Mouse (Mus musculus): ENCODE data around the gene Hist1h3g.

The Hist1h3g gene

DNA sequence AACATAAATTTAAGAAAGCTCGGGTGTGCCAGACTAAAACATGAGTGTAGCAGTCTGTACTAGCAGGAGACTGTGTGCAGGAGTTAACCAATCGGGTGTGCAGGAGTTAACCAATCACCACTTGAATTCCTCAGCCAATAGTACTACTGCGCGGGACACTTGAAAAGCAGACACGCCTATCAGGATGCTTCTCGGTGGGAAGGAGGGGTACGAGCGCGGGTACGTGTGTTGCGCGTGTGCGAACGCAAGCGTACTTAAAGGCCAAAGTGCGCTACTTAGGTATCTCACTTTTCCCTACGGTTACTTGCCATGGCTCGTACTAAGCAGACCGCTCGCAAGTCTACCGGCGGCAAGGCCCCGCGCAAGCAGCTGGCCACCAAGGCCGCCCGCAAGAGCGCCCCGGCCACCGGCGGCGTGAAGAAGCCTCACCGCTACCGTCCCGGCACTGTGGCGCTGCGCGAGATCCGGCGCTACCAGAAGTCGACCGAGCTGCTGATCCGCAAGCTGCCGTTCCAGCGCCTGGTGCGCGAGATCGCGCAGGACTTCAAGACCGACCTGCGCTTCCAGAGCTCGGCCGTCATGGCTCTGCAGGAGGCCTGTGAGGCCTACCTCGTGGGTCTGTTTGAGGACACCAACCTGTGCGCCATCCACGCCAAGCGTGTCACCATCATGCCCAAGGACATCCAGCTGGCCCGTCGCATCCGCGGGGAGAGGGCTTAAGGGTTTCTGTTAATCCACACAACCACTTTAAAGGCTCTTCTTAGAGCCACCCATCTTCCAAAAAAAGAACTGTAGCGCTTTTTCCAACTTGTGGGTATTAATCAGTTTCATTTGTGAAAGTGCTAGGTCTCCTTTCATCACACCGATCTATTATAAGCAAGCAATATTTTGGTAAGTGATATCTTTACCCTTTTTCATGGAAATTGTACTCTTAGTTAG, at the start of gene Hist1h3g:
Hist1h3g (plus strand) TSS at position 286 of the 939 bp plus-strand sequence.
- DNase-seq: peak; percentile 89

DNA sequence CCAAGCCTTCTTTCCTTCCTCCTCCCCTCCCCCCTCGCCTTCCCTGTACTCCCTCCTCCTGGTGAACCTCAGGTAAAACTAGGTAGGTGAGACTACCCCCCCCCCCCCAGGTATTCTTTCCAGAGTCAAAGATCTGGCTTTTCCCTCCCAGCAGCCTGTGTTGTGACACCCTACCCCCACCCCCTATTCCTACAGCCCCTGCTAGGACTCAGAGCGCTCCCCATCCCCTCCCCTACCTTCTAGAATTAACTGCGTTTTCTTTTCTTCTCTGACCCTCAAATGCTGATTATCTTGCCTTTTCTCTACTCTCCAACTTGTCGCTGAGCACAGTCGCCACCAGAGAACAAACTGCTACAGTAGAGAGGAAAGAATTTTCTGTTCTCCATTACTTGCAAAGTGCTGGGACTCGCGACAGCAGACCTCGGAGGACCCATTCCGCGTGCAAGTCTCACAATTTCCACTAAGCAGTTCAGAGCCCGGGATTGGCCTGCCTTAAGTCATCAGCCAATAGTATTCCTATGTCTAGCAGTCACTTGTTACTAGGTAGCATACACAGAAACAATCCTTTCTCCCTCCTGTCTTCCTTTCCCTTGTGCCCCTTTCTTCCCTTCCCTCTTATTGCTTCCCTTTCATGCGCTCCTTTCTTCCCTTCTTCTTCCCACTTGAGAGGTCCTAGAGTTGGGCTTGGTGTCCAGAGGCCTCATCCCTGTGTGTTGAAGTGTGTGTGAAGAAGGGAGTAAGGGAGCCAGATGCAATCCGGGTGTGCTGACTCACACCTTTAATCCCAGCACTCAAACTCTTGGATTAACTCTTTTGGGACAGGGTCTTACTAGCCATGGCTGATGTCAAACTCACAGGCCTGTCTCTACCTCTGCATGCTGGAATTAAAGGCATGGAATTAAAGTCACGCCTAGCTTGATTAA, 46.6 kb upstream of the Hist1h3g start, which contains the start of gene Btn2a2:
Btn2a2 (minus strand) TSS at position 458 of the 923 bp plus-strand sequence.
- peak; percentile 43 for DNase-seq

DNA sequence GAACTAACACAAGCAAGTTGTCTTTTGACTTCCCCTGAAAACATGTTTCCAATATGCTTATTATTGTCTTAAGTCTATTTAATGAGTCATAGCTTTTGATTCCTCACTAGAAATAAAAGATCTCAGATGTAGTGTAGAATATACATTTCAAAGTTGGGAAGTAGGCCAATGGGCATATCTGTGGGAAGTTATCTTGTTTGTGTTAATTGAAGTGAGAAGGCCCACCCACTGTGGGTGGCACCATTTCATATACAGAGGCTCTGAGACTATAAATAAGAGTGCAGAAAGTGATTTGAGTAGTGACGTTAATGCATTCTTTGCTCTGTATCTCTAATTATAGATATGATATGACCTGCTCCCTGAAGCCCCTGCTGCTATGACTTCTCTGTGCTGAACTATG, 44.4 kb upstream of the Hist1h3g start:
- DNase-seq: no peak

DNA sequence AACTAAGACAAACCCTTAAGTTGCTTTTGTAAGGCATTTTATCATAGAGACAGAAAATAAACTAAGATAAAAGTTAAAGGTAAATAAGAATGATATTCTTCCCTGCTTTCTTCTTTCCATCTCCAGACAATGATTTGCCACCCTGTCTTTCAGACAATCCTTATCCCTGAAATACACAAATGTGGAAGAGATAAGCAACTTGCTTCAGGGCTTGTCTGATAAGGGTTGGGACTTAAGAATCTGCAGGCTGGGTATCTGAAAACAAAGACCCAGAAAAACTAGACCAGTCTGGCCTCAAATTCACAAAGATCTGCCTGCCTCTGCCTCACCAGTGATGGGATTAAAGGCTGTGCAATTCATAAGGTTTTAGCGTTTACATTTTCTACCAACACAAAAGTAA, 44.0 kb upstream of the Hist1h3g start:
- DNase-seq: no peak

DNA sequence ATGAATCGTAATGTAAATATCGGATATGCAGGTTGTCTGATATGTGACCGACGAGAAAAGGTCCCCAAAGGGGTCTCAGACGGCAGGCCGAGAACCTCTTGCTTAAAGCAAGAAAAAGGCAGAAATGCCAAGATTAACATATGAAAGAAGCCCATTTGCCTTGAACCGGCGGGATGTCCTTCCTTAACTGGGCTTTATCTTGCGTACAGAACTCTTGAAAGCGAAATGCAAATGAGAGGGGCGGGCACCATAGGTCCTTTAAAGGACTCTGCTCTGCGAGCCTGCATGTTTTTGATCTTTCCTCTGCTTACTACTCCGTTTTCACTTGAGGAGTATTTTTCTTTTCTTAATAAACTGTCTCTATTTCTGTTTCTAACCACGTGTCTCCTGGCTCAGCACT, 43.2 kb upstream of the Hist1h3g start:
- DNase-seq: no peak

DNA sequence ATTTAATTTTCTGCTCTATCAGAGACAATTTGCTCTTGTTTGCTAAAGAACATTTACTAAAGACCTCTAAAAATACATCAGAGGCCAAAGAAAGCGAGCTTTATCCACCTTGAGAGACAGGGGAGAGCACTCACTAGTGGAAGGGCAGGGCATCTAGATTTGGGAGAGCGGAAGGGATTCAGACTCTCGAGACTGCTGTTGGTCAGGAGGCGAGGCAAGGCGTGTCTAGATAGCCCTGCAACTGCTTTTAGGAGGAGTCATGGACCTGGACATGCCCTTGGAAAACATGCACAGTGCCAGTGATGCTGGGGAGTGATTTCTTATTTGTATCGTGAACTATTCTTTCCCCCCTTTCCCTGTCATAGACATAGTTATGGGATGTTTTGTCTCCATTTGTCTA, 39.7 kb upstream of the Hist1h3g start:
- no peak for DNase-seq

DNA sequence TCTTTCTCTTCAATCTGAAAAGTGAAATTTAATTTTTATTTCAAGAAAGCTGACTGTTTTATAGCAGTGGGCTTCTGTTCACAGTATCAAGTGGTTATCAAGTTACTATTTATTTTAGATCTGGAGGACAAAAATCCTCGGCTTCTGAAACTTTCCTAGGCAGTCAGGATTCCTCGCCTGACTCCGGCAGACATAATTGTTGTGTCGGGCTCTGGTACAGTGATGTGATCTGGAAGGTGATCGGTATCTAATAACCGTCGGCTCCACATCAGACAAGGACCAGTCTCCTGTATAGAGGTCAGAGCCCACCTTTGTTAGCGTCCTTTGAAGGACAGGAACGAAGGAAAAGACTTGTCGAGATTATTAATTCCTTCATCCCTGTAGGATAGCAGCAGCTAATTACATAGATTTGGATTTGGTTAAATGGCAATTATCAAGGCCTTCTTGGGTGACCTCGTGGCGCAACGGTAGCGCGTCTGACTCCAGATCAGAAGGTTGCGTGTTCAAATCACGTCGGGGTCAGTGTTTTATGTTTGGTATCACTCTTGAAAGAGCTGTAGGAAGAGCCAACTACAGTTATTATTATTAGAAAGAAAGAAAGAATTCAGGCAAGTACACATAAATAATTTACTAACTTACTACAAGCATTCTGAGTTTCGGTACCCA, 37.4 kb upstream of the Hist1h3g start:
- DNase-seq: no peak

DNA sequence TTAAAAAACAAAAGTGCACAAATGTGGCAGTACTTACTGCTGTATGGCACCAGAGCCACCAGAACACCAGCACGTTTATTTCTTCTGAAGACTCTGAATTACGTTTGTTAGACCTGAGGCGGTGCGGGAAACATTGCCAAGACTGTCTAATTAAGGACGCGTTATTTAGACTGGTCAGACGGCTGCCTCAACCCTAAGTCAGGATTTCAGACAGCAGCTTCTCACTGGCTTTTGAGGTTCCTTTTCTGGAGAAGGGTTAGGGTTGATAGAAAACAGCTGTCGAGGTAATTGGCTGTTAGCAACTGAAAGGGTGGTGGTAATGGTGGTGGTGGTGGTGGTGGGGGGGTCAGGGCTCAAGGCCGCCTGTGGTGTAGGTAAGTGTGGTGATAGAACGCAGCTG, 36.6 kb upstream of the Hist1h3g start:
- DNase-seq: no peak

DNA sequence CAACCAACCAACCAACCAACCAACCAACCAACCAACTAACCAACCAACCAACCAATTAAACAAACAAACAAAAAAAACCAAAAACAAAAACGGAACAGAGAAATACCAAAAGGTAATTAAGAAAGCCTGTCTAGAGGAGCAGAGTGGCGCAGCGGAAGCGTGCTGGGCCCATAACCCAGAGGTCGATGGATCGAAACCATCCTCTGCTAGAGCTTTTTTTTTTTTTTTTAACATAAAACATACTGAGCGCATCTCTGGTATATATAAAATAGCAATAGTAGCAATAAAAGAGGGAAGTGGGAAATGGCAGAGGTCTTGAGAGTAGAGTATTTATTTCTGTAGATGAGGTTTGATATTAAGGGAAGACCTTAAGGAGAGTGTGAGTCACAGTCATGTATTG, 35.3 kb upstream of the Hist1h3g start:
- no peak for DNase-seq

DNA sequence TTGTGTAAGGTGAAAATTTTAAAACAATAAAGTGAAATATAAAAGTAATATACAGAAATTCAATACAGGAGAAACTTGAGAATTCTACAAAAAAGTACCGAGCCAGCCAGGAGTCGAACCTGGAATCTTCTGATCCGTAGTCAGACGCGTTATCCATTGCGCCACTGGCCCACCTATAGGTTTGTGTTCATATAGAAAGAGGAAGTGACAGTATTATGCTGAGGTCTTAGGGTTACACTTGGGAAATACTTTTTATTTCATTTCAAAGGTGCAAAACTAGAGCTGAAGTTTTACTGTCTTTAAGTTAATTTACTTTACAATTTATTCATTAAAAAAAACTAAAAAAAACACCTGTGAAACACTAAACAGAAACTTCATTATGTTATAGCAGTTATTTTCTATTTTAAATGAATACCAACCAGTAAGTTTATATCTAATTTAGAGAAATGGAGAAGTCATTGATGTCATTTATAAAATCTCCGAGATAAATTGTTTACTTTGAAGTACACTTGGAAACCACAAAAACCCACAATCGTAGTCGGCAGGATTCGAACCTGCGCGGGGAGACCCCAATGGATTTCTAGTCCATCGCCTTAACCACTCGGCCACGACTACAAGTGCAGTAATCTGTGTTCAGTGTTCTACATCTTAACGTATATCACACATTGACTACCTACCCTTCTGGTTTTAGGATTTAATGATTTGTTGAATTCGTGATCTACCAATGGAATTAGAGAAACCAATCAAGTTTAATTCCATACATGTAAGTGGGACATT, 34.6 kb upstream of the Hist1h3g start:
- peak; percentile 84 for DNase-seq

DNA sequence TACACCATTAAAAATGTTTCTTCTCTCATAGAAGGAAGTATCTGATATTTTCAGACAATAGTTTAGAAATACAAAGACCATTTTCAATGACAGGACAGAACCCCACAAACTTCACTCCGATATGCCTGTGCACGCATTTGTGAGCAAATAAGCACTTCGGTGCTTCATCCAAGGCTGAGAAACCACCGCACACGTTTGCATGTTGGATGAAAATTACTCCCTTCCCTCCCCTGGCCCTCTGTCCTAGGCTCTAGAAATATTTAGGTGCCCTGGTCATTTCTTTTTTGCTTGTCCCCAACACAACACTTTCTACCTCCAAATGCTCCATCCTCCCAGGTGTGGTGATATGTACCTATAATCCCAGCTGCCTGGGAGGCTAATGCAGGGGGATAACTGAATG, 33.7 kb upstream of the Hist1h3g start:
- no peak for DNase-seq

DNA sequence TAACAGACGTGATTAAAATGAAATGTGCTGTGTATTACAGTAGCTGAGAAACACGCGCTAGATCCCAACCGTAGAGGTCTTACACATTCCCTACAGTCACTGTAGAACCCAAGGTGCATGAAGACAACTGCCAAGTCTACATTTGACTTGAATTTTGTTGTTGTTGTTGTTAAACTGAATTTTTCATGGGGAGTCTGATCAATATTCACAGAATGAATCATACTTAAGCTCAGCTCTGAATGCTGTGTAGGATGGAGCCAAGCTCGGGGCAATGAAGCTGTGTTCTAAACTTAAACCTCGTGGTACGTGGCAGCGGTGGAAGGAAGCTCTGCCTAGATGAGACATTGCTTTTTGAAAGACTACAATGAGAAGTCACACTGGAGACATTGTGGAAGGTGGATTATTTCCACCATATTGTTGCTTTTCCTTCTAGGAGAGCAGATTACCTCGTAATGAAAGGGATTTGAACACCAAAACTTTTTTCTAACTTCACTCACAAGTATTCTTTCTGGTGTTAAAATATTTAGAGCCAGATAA, 33.1 kb upstream of the Hist1h3g start:
- DNase-seq: no peak

DNA sequence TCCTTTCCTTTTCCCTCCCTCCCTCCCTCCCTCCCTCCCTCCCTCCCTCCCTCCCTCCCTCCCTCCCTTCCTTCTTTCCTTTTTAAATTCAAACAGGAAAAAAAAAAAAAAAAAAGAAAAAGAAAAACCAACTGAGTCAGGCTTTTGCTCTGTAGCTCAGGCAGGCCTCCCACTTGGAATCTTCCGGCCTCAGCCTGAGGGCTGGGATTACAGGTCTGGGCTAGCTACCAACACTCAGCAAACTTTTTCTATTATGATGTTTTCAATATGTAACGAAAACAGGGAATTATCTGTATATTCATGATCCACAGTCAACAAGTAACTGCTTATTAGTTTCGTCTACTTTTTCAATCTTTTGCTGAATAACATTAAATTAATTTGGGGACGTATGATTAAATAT, 32.3 kb upstream of the Hist1h3g start:
- no peak for DNase-seq

DNA sequence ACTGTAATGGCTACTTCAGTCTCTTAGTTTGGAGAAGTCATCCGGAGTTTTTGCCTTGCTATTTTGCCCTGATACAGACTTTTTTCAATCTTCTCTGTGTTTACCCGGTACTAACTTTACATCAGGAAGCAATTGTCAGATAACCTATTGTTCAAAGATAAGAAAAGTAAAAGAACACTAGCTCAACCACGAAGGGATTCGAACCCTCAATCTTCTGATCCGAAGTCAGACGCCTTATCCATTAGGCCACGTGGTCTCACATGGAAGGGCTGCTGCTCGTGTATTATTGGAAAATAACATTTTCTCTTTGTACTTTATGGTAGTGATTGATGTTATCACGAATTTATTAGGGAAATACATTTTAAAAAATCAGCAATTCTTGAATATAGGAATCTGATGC, 31.4 kb upstream of the Hist1h3g start:
- DNase-seq: peak; percentile 78

DNA sequence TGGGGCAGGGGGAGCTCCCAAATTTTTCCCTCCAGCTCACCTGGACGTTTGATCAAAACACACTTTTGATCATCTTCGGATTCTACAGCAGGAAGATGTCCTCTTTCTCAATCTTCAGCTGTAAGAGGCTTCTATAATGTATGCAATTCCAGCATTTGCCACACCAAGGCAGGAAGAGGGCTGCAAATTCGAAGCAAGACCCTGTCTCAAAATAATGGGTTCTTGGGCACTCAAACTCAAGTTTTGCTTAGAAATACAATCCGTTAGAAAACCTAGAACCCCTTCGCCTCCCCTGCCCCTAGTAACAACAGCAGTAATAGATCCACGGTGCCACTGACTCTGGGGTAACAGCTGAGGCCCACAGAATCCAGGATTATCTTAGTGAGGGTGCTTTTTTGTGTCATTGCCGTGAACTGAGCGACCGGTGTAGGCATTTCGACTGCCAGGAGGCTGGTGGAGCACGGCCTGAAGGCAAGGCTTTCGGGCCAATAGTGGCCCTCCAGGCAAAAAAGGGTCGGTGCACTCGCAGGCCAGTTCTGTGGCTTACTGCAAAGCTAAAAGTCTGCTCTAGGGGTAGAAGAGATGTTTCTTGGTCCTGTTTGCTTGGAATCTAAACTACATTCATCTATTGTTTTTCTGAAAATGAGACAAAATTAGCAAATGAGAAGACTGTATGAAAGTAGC, 29.4 kb upstream of the Hist1h3g start:
- DNase-seq: no peak

DNA sequence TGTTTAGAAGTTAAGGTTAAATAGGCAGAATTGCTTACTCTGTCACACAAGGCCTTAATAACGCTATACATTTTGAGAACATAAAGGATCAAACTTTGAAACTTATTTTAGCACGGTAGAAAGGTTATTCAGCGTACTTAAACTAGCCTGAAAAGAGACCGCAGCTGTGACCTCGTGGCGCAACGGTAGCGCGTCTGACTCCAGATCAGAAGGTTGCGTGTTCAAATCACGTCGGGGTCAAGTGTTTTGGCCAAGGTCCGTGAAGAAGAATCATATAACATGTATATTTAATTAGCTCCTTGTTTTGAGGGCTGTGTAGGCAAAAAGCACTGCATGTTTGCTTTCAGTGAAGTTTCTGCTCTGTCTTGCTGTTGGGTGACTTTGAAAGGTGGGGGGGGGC, 28.9 kb upstream of the Hist1h3g start:
- peak; percentile 68 for DNase-seq

DNA sequence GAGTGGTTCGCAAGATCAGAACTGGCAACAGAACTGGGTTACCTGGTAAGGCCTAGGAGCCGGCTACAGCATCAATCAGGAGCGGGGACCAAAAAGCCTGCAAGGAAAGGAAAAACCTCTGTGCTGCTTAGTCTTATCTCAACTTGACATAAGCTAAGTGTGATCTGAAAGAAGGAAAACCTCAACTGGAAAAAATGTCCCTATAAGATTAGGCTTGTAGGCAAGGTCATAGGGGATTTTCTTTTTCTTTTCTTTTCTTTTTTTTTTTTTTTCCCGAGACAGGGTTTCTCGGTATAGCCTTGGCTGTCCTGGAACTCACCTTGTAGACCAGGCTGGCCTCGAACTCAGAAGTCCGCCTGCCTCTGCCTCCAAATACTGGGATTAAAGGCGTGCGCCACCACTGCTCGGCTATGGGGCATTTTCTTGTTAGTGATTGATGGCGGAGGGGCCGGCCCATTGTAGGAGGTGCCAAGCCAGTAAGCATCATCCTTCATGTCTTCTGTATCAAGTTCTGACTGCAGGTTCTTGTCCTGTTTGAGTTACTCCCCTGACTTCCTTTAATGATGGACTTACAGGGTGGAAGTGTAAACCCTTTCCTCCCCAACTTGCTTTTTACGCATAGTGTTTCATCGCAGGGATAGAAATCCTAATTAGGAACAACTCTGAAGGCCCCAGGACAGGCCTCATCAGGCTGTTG, 28.3 kb upstream of the Hist1h3g start:
- DNase-seq: no peak

DNA sequence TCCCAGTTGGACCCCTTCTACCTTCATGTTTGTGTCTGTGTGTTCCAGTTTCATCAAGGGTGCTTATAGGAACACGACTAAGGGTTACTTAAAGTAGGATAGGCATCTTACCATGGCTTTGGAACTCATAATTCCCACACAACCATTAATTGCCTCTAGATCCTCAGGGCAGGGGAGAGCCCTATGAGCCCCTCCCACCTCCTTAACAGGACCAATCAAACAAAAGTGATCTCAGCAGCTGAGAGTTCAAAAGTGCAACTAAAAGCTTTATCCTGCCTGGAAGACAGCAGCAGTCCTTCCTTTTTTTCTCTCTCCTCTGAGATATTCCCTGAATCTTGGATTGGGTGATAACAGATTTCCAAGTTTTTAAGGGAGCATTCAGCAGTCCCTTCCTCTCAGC, 25.1 kb upstream of the Hist1h3g start:
- DNase-seq: no peak

DNA sequence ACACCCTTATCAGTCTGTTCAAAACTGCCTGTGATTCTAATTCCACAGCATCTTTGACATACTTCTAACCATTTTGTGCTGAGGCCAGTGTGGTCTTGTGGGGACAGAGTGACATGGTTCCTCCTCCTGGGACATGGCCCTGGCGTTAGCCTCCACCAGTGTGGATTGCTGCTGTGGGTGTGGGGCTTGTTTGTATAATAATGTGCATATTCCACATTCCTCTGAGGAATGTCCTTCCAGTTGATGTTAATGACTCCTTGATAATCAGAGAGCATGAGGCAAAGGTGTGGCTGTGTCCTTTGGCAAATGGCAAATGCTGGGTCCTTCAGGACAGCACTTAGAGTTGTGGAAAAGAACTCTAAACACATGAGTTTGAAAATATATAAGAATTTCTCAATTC, 21.7 kb upstream of the Hist1h3g start:
- DNase-seq: no peak

DNA sequence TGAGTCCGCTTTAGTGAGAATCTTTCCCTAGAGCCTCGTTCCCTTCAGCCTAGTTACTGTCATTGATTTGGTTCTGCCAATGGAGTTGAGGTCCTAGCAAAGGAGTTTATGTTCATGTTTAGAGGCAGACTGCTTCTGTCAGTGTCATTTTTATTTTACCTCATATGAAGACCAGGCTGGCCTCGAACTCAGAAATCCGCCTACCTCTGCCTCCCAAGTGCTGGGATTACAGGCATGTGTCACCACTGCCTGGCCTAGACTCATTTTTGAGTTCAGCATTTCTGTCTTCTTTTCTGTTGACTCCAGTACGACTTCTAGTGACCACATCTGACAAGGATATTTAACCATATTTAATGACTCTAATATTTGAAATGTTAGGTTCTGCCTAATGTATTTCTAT, 19.9 kb upstream of the Hist1h3g start:
- no peak for DNase-seq
